Mouse (Mus musculus) lung, adult 2 months (tissue): ENCODE measurements around the gene Zfand6.

ENCODE experiments used
- CTCF ChIP-seq: fragments of 200-500 bp; IDR thresholded peaks from 2 replicates; pipeline ENCODE4 v1.5.1; 2011; ENCODE audit warnings: mild to moderate bottlenecking, low read length, control low read depth; ENCODE audit not compliant: insufficient read depth
- POLR2A ChIP-seq: fragments of 200-500 bp; IDR thresholded peaks from 2 replicates; pipeline ENCODE4 v1.6.1; 2011; ENCODE audit warnings: low read depth, mild to moderate bottlenecking, control low read depth, low read length, borderline replicate concordance; ENCODE audit errors: extremely low read depth

GRCm38 (mm10) chr7:84594917-84595303 is 94.8 kb downstream of the Zfand6 start:
- TF ChIP-seq POLR2A (no peak), CTCF (no peak)
